Mouse (Mus musculus): ENCODE results near the gene Spats1. TPM values are rescaled to one million over a fixed set of nuclear protein-coding genes. Genes with fewer than 3 reads are reported as not detected.
A peak's percentile ranks its signal among the peaks of the same experiment; 100 is the strongest.
"Not testable (repeated sequence)": the region's sequence is repeated elsewhere in the genome, so short reads cannot be mapped to it uniquely, and the experiment has no call there.

The Spats1 gene
- polyA plus RNA-seq, 1 experiment, result not detected

- no peaks in the 10 kb centered on the region for H3K27me3 ChIP-seq (ENCODE audit: control insufficient read depth, insufficient read depth, low read length)
- TF ChIP-seq POLR2A (IDR thresholded peaks at IDR 0.05; ENCODE audit: low read depth, low read length), result no peak
- no peak for TF ChIP-seq CTCF (IDR thresholded peaks at IDR 0.05; ENCODE audit: extremely low read depth, insufficient read length, insufficient replicate concordance, low read depth, low read length)
- no peak overlapping the region for H3K4me3 ChIP-seq (ENCODE audit: low read depth, low read length)
- peaks cover 59% of the 10 kb centered on the region for H3K36me3 ChIP-seq (ENCODE audit: control insufficient read depth, insufficient read depth, low read length)
- 77% methylated on average over 2 of the region's 2 CpGs for WGBS
- no peak overlapping the region for H3K27ac ChIP-seq (ENCODE audit: insufficient read depth, low read depth, low read length)
- no peaks in the 10 kb centered on the region for H3K4me1 ChIP-seq (ENCODE audit: control insufficient read depth, insufficient read depth, insufficient read length, low read length)
Measured at GRCm38 (mm10) chr17:45417387-45417786, 57.8 kb downstream of the Spats1 start.

- not testable (repeated sequence) for H3K4me1 ChIP-seq (ENCODE audit: control insufficient read depth, insufficient read depth, insufficient read length, low read length); H3K27ac ChIP-seq (ENCODE audit: insufficient read depth, low read depth, low read length); H3K4me3 ChIP-seq (ENCODE audit: low read depth, low read length); H3K27me3 ChIP-seq (ENCODE audit: control insufficient read depth, insufficient read depth, low read length)
- WGBS, result 38% methylated on average over 2 of the region's 2 CpGs
- peaks cover 66% of the 10 kb centered on the region for H3K36me3 ChIP-seq (ENCODE audit: control insufficient read depth, insufficient read depth, low read length)
Measured at GRCm38 (mm10) chr17:45411617-45412016, 63.6 kb downstream of the Spats1 start.

DNA sequence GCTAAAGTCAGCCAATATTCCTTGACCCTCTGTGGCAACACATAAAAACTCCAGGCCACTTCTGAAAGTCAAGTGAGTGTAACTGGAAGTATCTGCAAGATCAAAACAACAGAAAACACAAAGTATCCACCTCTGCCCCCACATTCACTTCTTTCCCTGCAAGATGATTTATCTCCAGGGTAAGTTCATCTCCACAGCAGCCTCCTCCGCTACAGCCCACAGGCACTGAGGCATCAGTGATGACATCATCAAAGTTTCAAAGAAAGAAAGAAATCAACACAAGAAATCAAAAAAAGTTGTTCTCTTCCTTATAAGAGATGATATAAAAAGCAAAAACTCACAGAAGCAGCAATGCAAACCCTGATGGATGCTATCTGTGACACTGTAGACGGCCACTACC lies 66.5 kb downstream of the Spats1 start:
- no peaks in the 10 kb centered on the region for H3K4me1 ChIP-seq (ENCODE audit: control insufficient read depth, insufficient read depth, insufficient read length, low read length)
- no peaks in the 10 kb centered on the region for H3K27me3 ChIP-seq (ENCODE audit: control insufficient read depth, insufficient read depth, low read length)
- H3K27ac ChIP-seq (ENCODE audit: insufficient read depth, low read depth, low read length), result no peak overlapping the region
- TF ChIP-seq CTCF (IDR thresholded peaks at IDR 0.05; ENCODE audit: extremely low read depth, insufficient read length, insufficient replicate concordance, low read depth, low read length) (no peak), POLR2A (IDR thresholded peaks at IDR 0.05; ENCODE audit: low read depth, low read length) (no peak)
- no peak overlapping the region for H3K4me3 ChIP-seq (ENCODE audit: low read depth, low read length)
- peaks cover 65% of the 10 kb centered on the region for H3K36me3 ChIP-seq (ENCODE audit: control insufficient read depth, insufficient read depth, low read length)
- WGBS, result 96% methylated on average over 2 of the region's 2 CpGs

- no peaks in the 10 kb centered on the region for H3K4me1 ChIP-seq (ENCODE audit: control insufficient read depth, insufficient read depth, insufficient read length, low read length)
- no peak overlapping the region for H3K4me3 ChIP-seq (ENCODE audit: low read depth, low read length)
- no peak for TF ChIP-seq POLR2A (IDR thresholded peaks at IDR 0.05; ENCODE audit: low read depth, low read length)
- 0 out of 2 replicates have a peak, but pooled peaks have one; percentile 6 for TF ChIP-seq CTCF (IDR thresholded peaks at IDR 0.05; ENCODE audit: extremely low read depth, insufficient read length, insufficient replicate concordance, low read depth, low read length)
- no peaks in the 10 kb centered on the region for H3K27me3 ChIP-seq (ENCODE audit: control insufficient read depth, insufficient read depth, low read length)
- peaks cover 64% of the 10 kb centered on the region for H3K36me3 ChIP-seq (ENCODE audit: control insufficient read depth, insufficient read depth, low read length)
- H3K27ac ChIP-seq (ENCODE audit: insufficient read depth, low read depth, low read length), result no peak overlapping the region
- WGBS, result 95% methylated on average over 10 of the region's 10 CpGs
Measured at GRCm38 (mm10) chr17:45406281-45406680, 68.9 kb downstream of the Spats1 start.

DNA sequence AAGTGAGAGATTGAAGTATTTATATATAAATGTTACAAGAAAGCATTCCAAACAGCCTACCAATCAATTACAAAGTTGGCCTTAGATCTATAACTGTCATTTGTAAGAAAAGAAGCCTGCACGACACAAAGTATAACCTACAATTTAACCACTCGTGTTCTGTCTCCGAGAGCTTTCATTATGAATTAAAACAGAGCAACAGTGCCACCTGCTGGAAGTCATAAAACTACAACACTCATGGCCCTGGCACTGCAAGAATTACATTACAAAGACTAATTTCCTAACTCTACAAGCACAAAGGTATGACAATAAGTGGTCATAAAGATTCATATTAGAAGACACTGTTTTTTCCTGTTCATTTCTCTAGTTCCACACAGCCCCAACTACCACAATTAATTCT lies 72.0 kb downstream of the Spats1 start:
- no peaks in the 10 kb centered on the region for H3K27me3 ChIP-seq (ENCODE audit: control insufficient read depth, insufficient read depth, low read length)
- WGBS, result 8% methylated on average over 3 of the region's 3 CpGs
- no peak overlapping the region for H3K4me3 ChIP-seq (ENCODE audit: low read depth, low read length)
- no peak overlapping the region for H3K27ac ChIP-seq (ENCODE audit: insufficient read depth, low read depth, low read length)
- peaks cover 53% of the 10 kb centered on the region for H3K36me3 ChIP-seq (ENCODE audit: control insufficient read depth, insufficient read depth, low read length)
- no peak for TF ChIP-seq POLR2A (IDR thresholded peaks at IDR 0.05; ENCODE audit: low read depth, low read length)
- TF ChIP-seq CTCF (IDR thresholded peaks at IDR 0.05; ENCODE audit: extremely low read depth, insufficient read length, insufficient replicate concordance, low read depth, low read length), result no peak
- no peaks in the 10 kb centered on the region for H3K4me1 ChIP-seq (ENCODE audit: control insufficient read depth, insufficient read depth, insufficient read length, low read length)

DNA sequence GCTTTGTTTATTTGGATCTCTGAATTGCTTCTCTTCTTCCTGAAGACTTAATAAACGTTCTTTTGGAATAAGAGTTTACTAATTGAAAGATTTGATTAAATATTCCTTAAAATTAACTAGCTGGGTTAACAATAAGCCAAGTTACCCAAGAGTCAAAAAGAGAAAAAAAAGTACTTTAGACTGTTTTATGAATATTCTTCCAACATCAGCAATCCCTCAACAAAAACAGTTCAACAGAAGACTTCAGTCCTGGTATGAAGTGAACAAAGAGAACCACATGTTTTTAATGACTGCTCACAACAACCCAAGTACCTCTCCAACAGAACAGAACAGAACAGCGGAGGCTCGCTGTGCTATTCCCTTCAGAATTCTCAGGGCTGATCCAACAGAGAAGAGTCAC lies 72.6 kb downstream of the Spats1 start:
- 77% methylated on average over 3 of the region's 3 CpGs for WGBS
- H3K4me3 ChIP-seq (ENCODE audit: low read depth, low read length), result no peak overlapping the region
- no peak overlapping the region for H3K27ac ChIP-seq (ENCODE audit: insufficient read depth, low read depth, low read length)
- H3K4me1 ChIP-seq (ENCODE audit: control insufficient read depth, insufficient read depth, insufficient read length, low read length), result no peaks in the 10 kb centered on the region
- TF ChIP-seq CTCF (IDR thresholded peaks at IDR 0.05; ENCODE audit: extremely low read depth, insufficient read length, insufficient replicate concordance, low read depth, low read length), result no peak
- no peak for TF ChIP-seq POLR2A (IDR thresholded peaks at IDR 0.05; ENCODE audit: low read depth, low read length)
- no peaks in the 10 kb centered on the region for H3K27me3 ChIP-seq (ENCODE audit: control insufficient read depth, insufficient read depth, low read length)
- peaks cover 50% of the 10 kb centered on the region for H3K36me3 ChIP-seq (ENCODE audit: control insufficient read depth, insufficient read depth, low read length)

GRCm38 (mm10) chr17:45402126-45402525 lies 73.1 kb downstream of the Spats1 start:
- Histone ChIP-seq H3K36me3 (ENCODE audit: control insufficient read depth, insufficient read depth, low read length) (peaks cover 48% of the 10 kb centered on the region), H3K4me3 (ENCODE audit: low read depth, low read length) (no peak overlapping the region), H3K27ac (ENCODE audit: insufficient read depth, low read depth, low read length) (no peak overlapping the region), H3K27me3 (ENCODE audit: control insufficient read depth, insufficient read depth, low read length) (no peaks in the 10 kb centered on the region), H3K4me1 (ENCODE audit: control insufficient read depth, insufficient read depth, insufficient read length, low read length) (no peaks in the 10 kb centered on the region)
- 81% methylated on average over 1 of the region's 1 CpGs for WGBS
- TF ChIP-seq CTCF (IDR thresholded peaks at IDR 0.05; ENCODE audit: extremely low read depth, insufficient read length, insufficient replicate concordance, low read depth, low read length) (no peak), POLR2A (IDR thresholded peaks at IDR 0.05; ENCODE audit: low read depth, low read length) (no peak)

Measured in small intestine, adult 2 months (tissue).